Comparison of ENCODE assay signal across 10 mouse cellular contexts in genomic region chr1:55898031-55898430, GRCm38 (mm10).
"Had no signal": no experiment of that assay in that cellular context is flagged by ENCODE, and none has a peak within 500 bp of the region (broad histone marks: within the 10 kb centered on the region; RNA-seq: fewer than 3 reads in every experiment).

No protein-coding gene starts in this region.

- H3K36me3 ChIP-seq: liver, embryonic 13.5 days; neural tube, embryonic 12.5 days had no signal

- H3K27ac ChIP-seq: liver, embryonic 13.5 days; neural tube, embryonic 12.5 days; stomach, postnatal 0 days had no signal

- H3K4me1 ChIP-seq: liver, embryonic 13.5 days; neural tube, embryonic 12.5 days had no signal

- ATAC-seq: intestine, postnatal 0 days; liver, postnatal 0 days had no signal

- H3K9me3 ChIP-seq: liver, embryonic 13.5 days; neural tube, embryonic 12.5 days had no signal

- H3K9ac ChIP-seq: liver, embryonic 13.5 days; liver, postnatal 0 days; neural tube, embryonic 12.5 days had no signal

- H3K4me3 ChIP-seq: liver, embryonic 13.5 days; neural tube, embryonic 12.5 days had no signal

- H3K27me3 ChIP-seq: liver, embryonic 13.5 days; neural tube, embryonic 12.5 days had no signal

- DNase-seq: kidney, adult 8-10 months; kidney, postnatal 25 days; liver; liver, embryonic 13.5 days; liver, postnatal 0 days; lung, postnatal 36 days; thymus, postnatal 4 days had no signal

- H3K4me2 ChIP-seq: liver, embryonic 13.5 days; neural tube, embryonic 12.5 days had no signal
